In genomic region chr14:54709054-54709453, GRCm38 (mm10) we compare ENCODE assay signal across 1 mouse cellular context.
TF ChIP-seq lines count a peak whose summit lies in the region.

No protein-coding gene starts in this region.

TF ChIP-seq in MEL, 35 proteins besides CTCF, POLR2A, EP300 and RAD21 (continued from another document):
- TF ChIP-seq SIN3A (IDR thresholded peaks at IDR 0.05; ENCODE audit: low read length) (no peak), USF2 (IDR thresholded peaks at IDR 0.05; ENCODE audit: borderline replicate concordance in 1 of 2, insufficient read depth in 1 of 2, low read depth in 1 of 2, low read length in 2 of 2) (no peak)
TF ChIP-seq in MEL: peak in this region for 3.
